Mouse (Mus musculus): ENCODE results near the gene Dhdds. TPM values are rescaled to one million over a fixed set of nuclear protein-coding genes. Genes with fewer than 3 reads are reported as not detected.

Gene Dhdds
- polyA plus RNA-seq, 1 experiment from 2014 or later: 42.6 TPM

DNA sequence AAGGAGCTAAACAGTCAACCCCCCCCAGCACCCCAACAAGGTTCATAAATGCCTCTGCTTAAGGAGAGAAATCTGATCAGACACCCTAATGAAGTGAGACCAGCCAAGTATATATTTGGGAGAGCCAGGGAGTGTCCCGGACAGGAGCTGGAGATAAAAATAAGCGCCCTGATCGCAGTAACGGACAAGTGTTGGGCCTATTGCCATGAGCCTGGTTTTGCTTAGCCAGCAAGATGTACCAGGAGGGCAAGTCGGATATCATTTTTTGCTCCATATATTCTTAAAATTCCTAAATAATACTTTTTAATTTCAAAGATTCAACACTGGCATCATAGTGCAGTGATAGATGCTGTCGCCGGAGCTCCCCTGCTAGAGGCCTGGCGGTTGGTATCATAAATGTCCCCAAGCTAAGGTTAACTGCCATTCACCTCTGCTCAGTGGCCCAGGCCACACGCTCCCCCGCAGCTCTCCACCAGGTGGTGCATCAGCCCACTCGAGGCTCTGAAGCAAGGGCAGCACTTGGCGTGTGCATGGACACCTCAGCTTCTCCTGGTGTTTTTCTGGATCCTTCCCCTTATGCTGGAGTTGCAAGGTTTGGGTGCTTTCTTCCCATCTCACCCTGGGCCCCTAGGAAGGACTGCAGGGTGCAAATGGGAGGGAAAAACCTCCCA is 12.3 kb upstream of the Dhdds start:
- no peak for ATAC-seq (ENCODE audit: insufficient number of reproducible peaks, insufficient read depth, low FRiP score, low read depth)
- Histone ChIP-seq H3K9me3 (ENCODE audit: control insufficient read depth, low read depth, low read length) (no peaks in the 10 kb centered on the region), H3K4me1 (ENCODE audit: control insufficient read depth, insufficient read depth, low read length) (peaks cover 15% of the 10 kb centered on the region; the same call in 1 of the 2 replicates), H3K27me3 (ENCODE audit: control insufficient read depth, insufficient read depth, low read length) (0 out of 2 replicates have a peak, but pooled peaks cover 3% of the 10 kb centered on the region), H3K4me2 (replicated peaks; ENCODE audit: low read depth, low read length) (no peak overlapping the region), H3K4me3 (ENCODE audit: low read depth, low read length) (no peak overlapping the region), H3K27ac (ENCODE audit: low read length) (no peak overlapping the region), H3K9ac (replicated peaks; ENCODE audit: low read depth, low read length) (no peak overlapping the region), H3K36me3 (ENCODE audit: control insufficient read depth, insufficient read depth, low read length) (no peaks in the 10 kb centered on the region)
- 46% methylated on average over 12 of the region's 12 CpGs for WGBS

DNA sequence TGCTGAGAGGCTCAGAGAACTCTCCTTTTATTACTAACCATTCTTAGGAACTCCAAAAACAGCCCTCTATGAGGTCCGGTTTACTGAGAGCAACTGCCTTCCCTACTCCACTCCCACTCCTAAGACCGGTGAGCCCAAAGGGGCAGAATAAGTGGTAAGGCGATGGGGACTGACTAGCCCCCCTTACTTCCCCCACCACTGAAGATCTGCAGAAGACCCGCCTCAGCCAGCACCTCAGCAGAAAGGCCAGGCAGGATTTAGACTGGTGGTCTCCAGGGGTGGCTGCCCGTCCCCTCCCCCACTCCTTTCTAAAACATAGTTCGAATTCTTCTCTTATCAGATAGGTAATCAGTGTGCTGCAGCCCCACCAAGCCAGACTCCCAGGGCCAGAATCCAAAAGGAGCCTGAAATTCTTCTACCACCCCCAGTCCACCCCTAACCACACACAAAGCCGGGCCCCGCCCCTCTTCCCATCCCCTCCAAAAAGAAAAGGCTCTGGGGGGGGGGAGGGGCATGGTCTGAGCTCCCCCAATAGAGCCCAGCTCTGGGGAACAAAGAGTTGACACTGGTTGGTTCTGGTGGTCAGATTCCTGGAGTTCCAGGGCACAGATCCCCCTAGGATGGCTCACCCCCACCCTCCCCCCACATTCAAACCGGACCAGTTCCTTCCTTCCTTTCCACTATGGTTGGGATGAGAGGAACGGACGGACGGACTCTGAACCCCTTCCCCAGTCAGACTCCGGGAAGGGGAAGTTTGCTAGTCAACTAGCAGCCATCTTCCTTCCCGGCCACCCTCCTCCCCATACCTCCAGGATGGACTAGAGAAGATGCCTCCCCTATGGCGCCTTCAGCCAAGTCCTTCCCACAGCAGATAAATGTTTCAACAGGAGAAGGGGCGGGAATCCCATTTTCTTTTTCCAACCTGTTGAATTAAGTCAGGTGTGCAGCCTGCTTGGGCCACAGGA is 11.0 kb upstream of the Dhdds start:
- Histone ChIP-seq H3K36me3 (ENCODE audit: control insufficient read depth, insufficient read depth, low read length) (no peaks in the 10 kb centered on the region), H3K9me3 (ENCODE audit: control insufficient read depth, low read depth, low read length) (no peaks in the 10 kb centered on the region), H3K27me3 (ENCODE audit: control insufficient read depth, insufficient read depth, low read length) (no peaks in the 10 kb centered on the region), H3K9ac (replicated peaks; ENCODE audit: low read depth, low read length) (no peak overlapping the region), H3K4me2 (replicated peaks; ENCODE audit: low read depth, low read length) (0 out of 2 replicates have a peak overlapping the region, but pooled peaks have one; percentile 2), H3K4me1 (ENCODE audit: control insufficient read depth, insufficient read depth, low read length) (peaks cover 8% of the 10 kb centered on the region; the same call in 1 of the 2 replicates), H3K27ac (ENCODE audit: low read length) (no peak overlapping the region), H3K4me3 (ENCODE audit: low read depth, low read length) (no peak overlapping the region)
- no peak for ATAC-seq (ENCODE audit: insufficient number of reproducible peaks, insufficient read depth, low FRiP score, low read depth)
- WGBS: 10% methylated on average over 16 of the region's 16 CpGs

DNA sequence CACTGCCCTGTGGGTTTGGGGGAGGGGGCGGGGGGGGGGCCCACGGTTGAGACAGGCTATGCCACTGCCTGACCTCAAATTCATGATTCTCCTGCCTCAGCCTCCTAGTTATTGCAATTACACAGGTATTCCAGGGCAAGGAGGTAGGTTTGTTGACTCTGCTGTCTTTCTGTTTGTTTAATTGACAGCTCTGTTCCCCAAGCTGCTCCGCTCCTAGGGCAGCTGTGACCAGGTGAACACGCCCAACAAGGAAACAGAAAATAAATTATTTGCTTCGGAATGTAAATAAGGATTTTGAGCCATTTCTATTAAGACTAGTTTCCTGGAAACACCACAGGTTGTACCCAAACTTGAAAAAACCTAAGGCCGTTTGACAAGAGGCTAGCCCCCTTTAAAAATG is 9.0 kb upstream of the Dhdds start:
- no peaks in the 10 kb centered on the region for H3K27me3 ChIP-seq (ENCODE audit: control insufficient read depth, insufficient read depth, low read length)
- H3K9ac ChIP-seq (replicated peaks; ENCODE audit: low read depth, low read length): no peak overlapping the region
- peaks cover 7% of the 10 kb centered on the region; the same call in 1 of the 2 replicates for H3K4me1 ChIP-seq (ENCODE audit: control insufficient read depth, insufficient read depth, low read length)
- 57% methylated on average over 6 of the region's 6 CpGs for WGBS
- no peak overlapping the region for H3K4me3 ChIP-seq (ENCODE audit: low read depth, low read length)
- H3K36me3 ChIP-seq (ENCODE audit: control insufficient read depth, insufficient read depth, low read length): no peaks in the 10 kb centered on the region
- H3K9me3 ChIP-seq (ENCODE audit: control insufficient read depth, low read depth, low read length): no peaks in the 10 kb centered on the region
- 0 out of 2 replicates have a peak overlapping the region, but pooled peaks have one; percentile 11 for H3K27ac ChIP-seq (ENCODE audit: low read length)
- no peak overlapping the region for H3K4me2 ChIP-seq (replicated peaks; ENCODE audit: low read depth, low read length)
- no peak for ATAC-seq (ENCODE audit: insufficient number of reproducible peaks, insufficient read depth, low FRiP score, low read depth)

DNA sequence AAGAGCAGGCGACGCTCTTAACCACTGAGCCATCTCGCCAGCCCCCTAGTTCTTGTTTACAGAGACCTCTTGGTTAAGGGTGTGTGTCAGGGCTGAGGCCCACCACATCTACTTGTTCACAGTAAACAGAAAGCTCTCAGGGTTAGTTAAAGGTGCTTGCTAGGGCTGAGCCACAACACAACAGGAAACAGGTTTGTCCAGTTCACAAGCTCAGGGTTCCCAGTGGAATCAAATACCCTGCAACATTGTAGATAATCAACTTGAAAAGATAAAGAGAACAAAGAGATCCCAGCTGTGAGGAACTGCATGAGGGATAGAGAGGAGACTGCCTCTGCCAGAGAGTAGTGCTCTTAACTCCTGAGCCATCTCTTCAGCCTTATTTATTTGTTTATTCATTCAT is 6.1 kb upstream of the Dhdds start:
- no peak overlapping the region for H3K4me2 ChIP-seq (replicated peaks; ENCODE audit: low read depth, low read length)
- H3K9me3 ChIP-seq (ENCODE audit: control insufficient read depth, low read depth, low read length): no peaks in the 10 kb centered on the region
- peaks cover 7% of the 10 kb centered on the region; the same call in 1 of the 2 replicates for H3K4me1 ChIP-seq (ENCODE audit: control insufficient read depth, insufficient read depth, low read length)
- H3K27me3 ChIP-seq (ENCODE audit: control insufficient read depth, insufficient read depth, low read length): no peaks in the 10 kb centered on the region
- no peak overlapping the region for H3K4me3 ChIP-seq (ENCODE audit: low read depth, low read length)
- WGBS: 64% methylated on average over 3 of the region's 3 CpGs
- H3K9ac ChIP-seq (replicated peaks; ENCODE audit: low read depth, low read length): no peak overlapping the region
- H3K27ac ChIP-seq (ENCODE audit: low read length): no peak overlapping the region
- no peak for ATAC-seq (ENCODE audit: insufficient number of reproducible peaks, insufficient read depth, low FRiP score, low read depth)
- no peaks in the 10 kb centered on the region for H3K36me3 ChIP-seq (ENCODE audit: control insufficient read depth, insufficient read depth, low read length)

DNA sequence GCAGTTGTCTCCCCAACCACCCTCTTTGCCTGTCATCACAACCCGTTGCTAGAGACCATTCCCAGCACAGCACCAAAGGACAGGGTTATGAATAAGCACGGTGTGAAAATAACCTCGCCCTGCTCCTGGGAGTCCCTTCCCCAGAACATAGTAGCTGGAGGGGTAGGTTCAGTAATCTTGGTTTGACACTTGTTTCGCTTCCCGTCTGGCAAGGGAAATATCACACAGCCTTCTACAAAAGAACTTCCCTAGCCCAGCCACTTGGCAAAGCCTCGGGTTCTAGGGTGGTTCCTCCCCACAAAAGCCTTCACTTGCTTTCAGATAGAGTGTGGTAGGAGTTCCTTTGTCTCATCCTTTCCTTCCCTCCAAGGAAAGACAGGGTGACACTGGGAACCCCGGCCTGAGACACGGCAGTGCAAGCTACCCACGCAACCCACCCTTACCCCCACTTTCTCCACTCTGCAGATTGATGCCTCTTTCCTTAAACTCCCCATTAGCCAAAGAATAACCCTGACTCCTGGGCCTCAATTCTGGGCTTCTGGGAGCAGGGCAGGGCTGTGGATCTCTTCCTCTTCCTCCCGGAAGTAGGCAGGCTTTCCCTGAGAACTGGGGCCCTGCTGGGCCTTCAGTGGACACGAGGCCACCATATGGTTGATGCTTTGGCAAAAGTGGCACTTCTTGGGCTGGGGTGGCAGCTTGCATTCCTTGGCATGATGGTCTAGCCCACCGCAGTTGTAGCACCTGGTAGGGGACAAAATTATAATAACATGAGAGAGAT is 5.1 kb upstream of the Dhdds start:
- H3K4me3 ChIP-seq (ENCODE audit: low read depth, low read length): no peak overlapping the region
- H3K27me3 ChIP-seq (ENCODE audit: control insufficient read depth, insufficient read depth, low read length): no peaks in the 10 kb centered on the region
- H3K27ac ChIP-seq (ENCODE audit: low read length): no peak overlapping the region
- H3K4me1 ChIP-seq (ENCODE audit: control insufficient read depth, insufficient read depth, low read length): no peaks in the 10 kb centered on the region
- no peaks in the 10 kb centered on the region for H3K9me3 ChIP-seq (ENCODE audit: control insufficient read depth, low read depth, low read length)
- WGBS: 83% methylated on average over 12 of the region's 12 CpGs
- ATAC-seq (ENCODE audit: insufficient number of reproducible peaks, insufficient read depth, low FRiP score, low read depth): no peak
- no peak overlapping the region for H3K9ac ChIP-seq (replicated peaks; ENCODE audit: low read depth, low read length)
- H3K36me3 ChIP-seq (ENCODE audit: control insufficient read depth, insufficient read depth, low read length): no peaks in the 10 kb centered on the region
- no peak overlapping the region for H3K4me2 ChIP-seq (replicated peaks; ENCODE audit: low read depth, low read length)

DNA sequence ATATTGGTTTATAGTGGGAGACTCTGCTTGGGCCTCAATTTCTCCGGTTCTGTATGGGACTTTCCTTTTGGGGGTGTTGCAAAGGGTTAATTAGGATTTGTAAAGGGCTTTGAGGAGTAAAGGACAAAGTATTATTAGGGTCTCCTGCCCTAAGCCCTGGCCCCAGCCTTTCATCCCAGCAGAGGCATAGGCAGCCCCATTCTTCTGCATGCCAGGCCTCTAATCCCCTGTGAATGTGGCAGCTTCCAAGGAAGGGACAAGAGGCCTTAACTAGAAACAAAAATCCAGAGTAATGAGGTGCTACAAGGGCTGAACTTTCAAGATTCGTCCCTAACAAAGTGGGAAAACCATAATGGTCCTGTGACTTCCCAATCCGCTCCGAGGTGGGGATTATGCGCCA is 2.2 kb upstream of the Dhdds start:
- Histone ChIP-seq H3K36me3 (ENCODE audit: control insufficient read depth, insufficient read depth, low read length) (no peaks in the 10 kb centered on the region), H3K9me3 (ENCODE audit: control insufficient read depth, low read depth, low read length) (no peaks in the 10 kb centered on the region), H3K4me2 (replicated peaks; ENCODE audit: low read depth, low read length) (no peak overlapping the region), H3K4me1 (ENCODE audit: control insufficient read depth, insufficient read depth, low read length) (no peaks in the 10 kb centered on the region; the same call in 1 of the 2 replicates), H3K27me3 (ENCODE audit: control insufficient read depth, insufficient read depth, low read length) (no peaks in the 10 kb centered on the region), H3K27ac (ENCODE audit: low read length) (no peak overlapping the region), H3K4me3 (ENCODE audit: low read depth, low read length) (no peak overlapping the region), H3K9ac (replicated peaks; ENCODE audit: low read depth, low read length) (no peak overlapping the region)
- ATAC-seq (ENCODE audit: insufficient number of reproducible peaks, insufficient read depth, low FRiP score, low read depth): no peak
- 70% methylated on average over 5 of the region's 5 CpGs for WGBS

DNA sequence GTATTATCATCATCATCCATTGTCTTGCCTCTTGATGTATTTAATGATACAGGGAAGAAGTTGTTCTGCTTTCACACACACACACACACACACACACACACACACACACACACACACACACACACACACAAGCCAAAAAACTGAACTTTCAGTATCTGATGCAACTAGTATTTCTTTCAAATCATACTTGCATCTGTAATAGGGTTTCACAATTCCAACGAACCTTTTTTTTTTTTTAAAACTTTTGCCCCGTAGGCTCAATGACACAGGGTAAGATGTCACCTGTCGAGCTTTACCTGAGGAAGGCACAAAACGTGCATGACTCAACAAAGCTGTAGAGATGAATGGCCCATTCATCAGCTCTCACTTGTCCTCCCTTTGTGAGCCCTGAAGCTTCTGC is 1.5 kb upstream of the Dhdds start:
- no peak overlapping the region for H3K27ac ChIP-seq (ENCODE audit: low read length)
- 61% methylated on average over 4 of the region's 4 CpGs for WGBS
- no peaks in the 10 kb centered on the region for H3K27me3 ChIP-seq (ENCODE audit: control insufficient read depth, insufficient read depth, low read length)
- ATAC-seq (ENCODE audit: insufficient number of reproducible peaks, insufficient read depth, low FRiP score, low read depth): no peak
- no peaks in the 10 kb centered on the region for H3K9me3 ChIP-seq (ENCODE audit: control insufficient read depth, low read depth, low read length)
- H3K4me2 ChIP-seq (replicated peaks; ENCODE audit: low read depth, low read length): no peak overlapping the region
- H3K4me3 ChIP-seq (ENCODE audit: low read depth, low read length): no peak overlapping the region
- no peak overlapping the region for H3K9ac ChIP-seq (replicated peaks; ENCODE audit: low read depth, low read length)
- H3K36me3 ChIP-seq (ENCODE audit: control insufficient read depth, insufficient read depth, low read length): no peaks in the 10 kb centered on the region
- H3K4me1 ChIP-seq (ENCODE audit: control insufficient read depth, insufficient read depth, low read length): no peaks in the 10 kb centered on the region; the same call in 1 of the 2 replicates

DNA sequence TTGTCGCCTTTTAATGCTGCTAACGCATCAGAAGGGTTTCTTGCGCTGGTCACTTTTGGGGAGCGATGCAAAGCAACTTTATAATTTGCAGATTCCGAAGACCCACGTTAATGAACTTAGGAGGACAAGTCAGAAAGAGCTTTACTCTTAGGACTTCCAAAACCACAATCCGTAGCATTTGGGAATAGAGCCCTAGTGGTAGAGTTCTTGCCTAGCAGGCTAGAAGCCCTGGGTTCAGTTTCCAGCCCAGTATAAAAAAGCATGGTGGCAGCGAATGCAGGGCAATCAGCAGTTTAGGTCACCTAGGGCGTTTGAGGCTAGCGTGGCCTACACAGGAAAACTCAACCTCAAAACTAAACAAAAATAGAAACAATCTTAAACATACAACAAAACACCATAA is 992 bp upstream of the Dhdds start:
- Histone ChIP-seq H3K36me3 (ENCODE audit: control insufficient read depth, insufficient read depth, low read length) (peaks cover 2% of the 10 kb centered on the region; the same call in 1 of the 2 replicates), H3K9me3 (ENCODE audit: control insufficient read depth, low read depth, low read length) (no peaks in the 10 kb centered on the region), H3K4me1 (ENCODE audit: control insufficient read depth, insufficient read depth, low read length) (no peaks in the 10 kb centered on the region; the same call in 1 of the 2 replicates), H3K27me3 (ENCODE audit: control insufficient read depth, insufficient read depth, low read length) (no peaks in the 10 kb centered on the region), H3K4me3 (ENCODE audit: low read depth, low read length) (no peak overlapping the region), H3K4me2 (replicated peaks; ENCODE audit: low read depth, low read length) (no peak overlapping the region), H3K27ac (ENCODE audit: low read length) (no peak overlapping the region), H3K9ac (replicated peaks; ENCODE audit: low read depth, low read length) (no peak overlapping the region)
- ATAC-seq (ENCODE audit: insufficient number of reproducible peaks, insufficient read depth, low FRiP score, low read depth): no peak
- 52% methylated on average over 10 of the region's 10 CpGs for WGBS

Measured in stomach, embryonic 14.5 days (tissue).